Mouse (Mus musculus): ENCODE results near the gene Ccdc71. TPM values are rescaled to one million over a fixed set of nuclear protein-coding genes. Genes with fewer than 3 reads are reported as not detected.

Ccdc71 gene
- polyA plus RNA-seq, 1 experiment from 2014 or later: 44.6 TPM

DNA sequence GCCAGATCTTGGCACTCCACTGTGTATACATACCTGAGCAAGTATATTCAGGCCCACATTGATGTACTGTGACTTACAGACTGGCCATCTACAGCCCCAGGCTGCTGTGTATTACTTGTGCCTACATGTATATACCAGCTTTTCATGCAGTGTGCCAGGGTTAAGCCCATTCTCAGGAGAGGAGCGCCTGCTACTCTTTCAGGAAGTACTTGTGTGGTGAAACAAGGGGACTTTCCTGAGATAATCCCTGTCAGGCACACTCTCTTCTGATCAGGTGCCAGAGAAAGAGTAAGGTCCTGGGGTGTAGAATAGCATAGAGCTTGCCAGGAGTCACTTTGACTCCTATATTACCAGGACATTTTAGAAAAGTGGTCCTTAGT, 398 bp upstream of the Ccdc71 start:
- H3K9ac ChIP-seq (replicated peaks): no peak overlapping the region
- 95% methylated on average over 1 of the region's 1 CpGs for WGBS
- no peak for ATAC-seq (ENCODE audit: insufficient number of reproducible peaks, insufficient read depth, low FRiP score, low TSS enrichment, low read depth)

DNA sequence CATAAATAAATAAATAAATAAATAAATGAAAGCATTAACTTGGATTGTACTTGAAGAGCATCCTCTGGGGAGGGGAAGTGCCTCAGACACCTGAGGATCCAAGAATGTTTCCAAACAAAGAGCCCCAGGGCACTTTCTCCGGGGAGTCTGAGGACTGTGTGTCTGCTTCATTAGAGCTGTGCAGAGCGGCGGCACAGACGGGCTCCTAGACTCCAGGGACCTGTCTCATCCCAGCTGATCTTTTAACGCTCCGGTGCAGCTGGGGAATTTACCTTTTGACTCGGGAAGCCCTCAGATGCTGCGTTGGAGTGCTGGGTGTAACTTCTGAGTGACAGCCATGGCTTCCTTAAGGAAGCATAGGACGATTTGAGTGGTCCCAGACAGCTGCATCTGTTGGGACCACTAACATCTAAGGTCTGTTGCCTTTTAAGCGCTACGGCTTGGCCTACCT, 879 bp downstream of the Ccdc71 start, which contains the start of gene Klhdc8b:
Gene Klhdc8b (minus strand): TSS at position 401 of the 451 bp plus-strand sequence.
- Histone ChIP-seq H3K36me3 (peaks cover 35% of the 10 kb centered on the region), H3K4me3 (replicated peaks) (peak within 1 kb of the TSS; percentile 91), H3K9ac (replicated peaks) (peak within 1 kb of the TSS; percentile 90), H3K27ac (peak within 1 kb of the TSS; percentile 87), H3K9me3 (no peaks in the 10 kb centered on the region), H3K4me2 (peak within 1 kb of the TSS; percentile 92), H3K4me1 (replicated peaks) (peaks cover 12% of the 10 kb centered on the region), H3K27me3 (no peaks in the 10 kb centered on the region)
- ATAC-seq (ENCODE audit: insufficient number of reproducible peaks, insufficient read depth, low FRiP score, low TSS enrichment, low read depth): no peak
- WGBS: 26% methylated on average over 11 of the region's 11 CpGs

More for the DNA sequence above, 398 bp upstream of the Ccdc71 start:
- Histone ChIP-seq H3K9me3 (no peaks in the 10 kb centered on the region), H3K27ac (peak overlapping the region; percentile 87; the same call in 1 of the 2 replicates), H3K27me3 (no peaks in the 10 kb centered on the region), H3K36me3 (peaks cover 22% of the 10 kb centered on the region), H3K4me3 (replicated peaks) (peak overlapping the region; percentile 91), H3K4me2 (peak overlapping the region; percentile 92), H3K4me1 (replicated peaks) (peaks cover 12% of the 10 kb centered on the region)

DNA sequence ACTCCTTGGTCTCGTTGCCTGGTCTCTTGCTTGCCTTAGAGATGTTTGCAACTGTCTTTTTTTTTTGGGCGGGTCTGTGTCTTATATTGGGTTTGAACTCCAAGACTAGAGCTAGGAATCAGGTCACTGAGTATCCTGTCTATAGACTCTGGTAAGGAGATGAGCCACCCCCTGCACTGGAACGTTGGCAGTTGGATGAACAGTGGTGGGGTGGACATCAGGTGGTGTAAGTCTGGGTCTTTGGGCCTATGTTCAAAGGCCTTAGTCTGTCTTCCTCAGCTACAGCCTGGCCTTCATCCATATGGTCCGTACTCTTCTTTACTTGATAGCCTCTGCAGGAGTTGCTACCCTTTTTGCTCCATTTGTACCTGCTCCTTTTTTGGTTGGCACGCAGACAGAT, 1.3 kb downstream of the Ccdc71 start:
- no peak overlapping the region; the same call in 1 of the 2 replicates for H3K9ac ChIP-seq (replicated peaks)
- peak overlapping the region; percentile 92 for H3K4me2 ChIP-seq
- H3K4me1 ChIP-seq (replicated peaks): peaks cover 12% of the 10 kb centered on the region
- no peaks in the 10 kb centered on the region for H3K9me3 ChIP-seq
- no peaks in the 10 kb centered on the region for H3K27me3 ChIP-seq
- no peak overlapping the region for H3K27ac ChIP-seq
- peak overlapping the region; percentile 91 for H3K4me3 ChIP-seq (replicated peaks)
- peaks cover 40% of the 10 kb centered on the region for H3K36me3 ChIP-seq
- 90% methylated on average over 5 of the region's 5 CpGs for WGBS
- ATAC-seq (ENCODE audit: insufficient number of reproducible peaks, insufficient read depth, low FRiP score, low TSS enrichment, low read depth): no peak

DNA sequence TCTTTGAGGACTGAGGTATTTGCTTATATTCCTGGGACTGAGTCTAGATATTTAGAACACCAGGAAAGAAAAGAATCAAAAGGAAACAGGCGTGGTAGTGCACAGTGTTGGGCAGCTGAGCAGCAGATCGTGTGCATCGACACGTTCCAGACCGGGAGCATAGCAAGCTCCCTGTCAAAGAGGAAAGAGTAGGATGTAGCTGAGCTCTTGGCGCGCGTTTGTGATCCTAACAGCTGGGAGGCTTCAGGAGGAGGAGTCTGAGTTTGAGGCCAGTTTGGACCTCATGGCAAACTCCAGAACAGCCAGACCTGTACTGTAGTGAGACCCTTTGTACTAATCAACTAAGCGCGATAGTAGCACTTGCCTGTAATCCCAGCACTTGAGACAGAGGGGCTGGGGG, 1.9 kb downstream of the Ccdc71 start:
- Histone ChIP-seq H3K27me3 (no peaks in the 10 kb centered on the region), H3K4me1 (replicated peaks) (peaks cover 12% of the 10 kb centered on the region), H3K9me3 (no peaks in the 10 kb centered on the region), H3K4me2 (0 out of 2 replicates have a peak overlapping the region, but pooled peaks have one; percentile 92), H3K9ac (replicated peaks) (no peak overlapping the region), H3K36me3 (peaks cover 45% of the 10 kb centered on the region), H3K4me3 (replicated peaks) (no peak overlapping the region), H3K27ac (no peak overlapping the region)
- ATAC-seq (ENCODE audit: insufficient number of reproducible peaks, insufficient read depth, low FRiP score, low TSS enrichment, low read depth): no peak
- 93% methylated on average over 10 of the region's 10 CpGs for WGBS

- ATAC-seq (ENCODE audit: insufficient number of reproducible peaks, insufficient read depth, low FRiP score, low TSS enrichment, low read depth): no peak
- H3K4me1 ChIP-seq (replicated peaks): peaks cover 12% of the 10 kb centered on the region
- 96% methylated on average over 9 of the region's 9 CpGs for WGBS
- H3K27me3 ChIP-seq: no peaks in the 10 kb centered on the region
- H3K4me2 ChIP-seq: no peak overlapping the region
- no peak overlapping the region for H3K9ac ChIP-seq (replicated peaks)
- no peak overlapping the region for H3K4me3 ChIP-seq (replicated peaks)
- H3K27ac ChIP-seq: no peak overlapping the region
- H3K36me3 ChIP-seq: peaks cover 52% of the 10 kb centered on the region
- H3K9me3 ChIP-seq: peaks cover 3% of the 10 kb centered on the region; the same call in 1 of the 2 replicates
Measured at GRCm38 (mm10) chr9:108463713-108464112, 3.4 kb downstream of the Ccdc71 start.

DNA sequence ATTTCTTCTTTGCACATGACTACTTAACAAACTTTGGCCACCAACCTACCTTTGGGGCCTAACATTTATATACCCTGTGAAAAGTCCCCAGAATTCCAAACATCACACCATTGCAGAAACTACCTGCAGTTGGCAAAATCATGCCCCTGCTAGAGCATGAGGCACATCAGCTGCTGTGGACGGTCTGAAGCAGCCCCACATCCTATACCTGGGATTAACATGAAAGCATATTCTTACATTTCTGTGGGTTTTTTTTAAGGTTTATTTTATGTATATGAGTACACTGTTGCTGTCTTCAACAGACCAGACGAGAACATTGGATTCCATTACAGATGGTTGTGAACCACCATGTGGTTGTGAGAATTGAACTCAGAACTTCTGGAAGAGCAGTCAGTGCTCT, 5.9 kb downstream of the Ccdc71 start:
- Histone ChIP-seq H3K9me3 (peaks cover 3% of the 10 kb centered on the region; the same call in 1 of the 2 replicates), H3K27ac (no peak overlapping the region), H3K4me1 (replicated peaks) (peaks cover 10% of the 10 kb centered on the region), H3K4me3 (replicated peaks) (no peak overlapping the region), H3K9ac (replicated peaks) (no peak overlapping the region), H3K27me3 (no peaks in the 10 kb centered on the region), H3K4me2 (no peak overlapping the region), H3K36me3 (peaks cover 52% of the 10 kb centered on the region)
- WGBS: 93% methylated on average over 2 of the region's 2 CpGs
- ATAC-seq (ENCODE audit: insufficient number of reproducible peaks, insufficient read depth, low FRiP score, low TSS enrichment, low read depth): no peak

DNA sequence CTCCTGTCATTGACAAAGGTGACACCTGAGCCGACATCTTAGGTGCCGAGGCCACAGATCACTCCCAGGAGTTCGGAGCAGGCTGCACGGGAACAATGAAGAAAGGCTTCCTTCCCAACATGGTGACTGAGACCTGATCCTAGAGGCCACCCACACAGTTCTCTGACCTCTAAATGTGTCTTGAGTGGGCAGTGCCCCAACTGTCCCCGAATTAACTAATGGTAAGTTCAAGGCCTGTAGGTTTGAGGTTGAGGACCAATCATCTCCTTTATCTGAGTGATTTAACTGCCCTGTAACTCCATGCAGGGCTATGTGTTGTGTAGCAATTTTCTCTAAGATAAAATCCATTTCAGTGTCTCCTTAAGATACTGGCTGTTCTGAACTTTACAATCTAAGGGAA, 9.1 kb downstream of the Ccdc71 start:
- Histone ChIP-seq H3K9ac (replicated peaks) (no peak overlapping the region), H3K36me3 (peaks cover 34% of the 10 kb centered on the region), H3K27me3 (no peaks in the 10 kb centered on the region), H3K27ac (no peak overlapping the region), H3K4me2 (no peak overlapping the region), H3K4me1 (replicated peaks) (no peaks in the 10 kb centered on the region), H3K4me3 (replicated peaks) (no peak overlapping the region), H3K9me3 (peaks cover 3% of the 10 kb centered on the region; the same call in 1 of the 2 replicates)
- WGBS: 79% methylated on average over 5 of the region's 5 CpGs
- ATAC-seq (ENCODE audit: insufficient number of reproducible peaks, insufficient read depth, low FRiP score, low TSS enrichment, low read depth): no peak

DNA sequence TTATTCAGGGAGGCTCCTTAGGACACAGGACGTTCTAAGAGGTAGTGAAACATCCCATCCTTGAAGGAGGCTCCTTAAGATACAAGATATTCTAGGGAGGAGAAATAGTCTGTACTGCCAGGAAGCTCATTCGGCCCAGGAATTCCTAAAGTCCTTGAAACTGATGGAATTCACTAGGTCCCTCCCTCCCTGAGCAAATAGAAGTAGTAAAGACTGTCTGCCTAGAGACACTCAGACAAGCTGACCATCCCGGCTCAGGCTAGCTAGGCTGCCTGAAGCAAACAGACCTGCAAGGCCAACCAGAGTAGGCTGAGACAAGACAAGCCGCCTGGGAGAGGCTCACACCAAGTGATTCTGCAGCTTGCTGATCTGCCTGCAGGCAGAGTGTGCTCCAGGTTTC, 9.5 kb downstream of the Ccdc71 start:
- Histone ChIP-seq H3K27ac (no peak overlapping the region), H3K9me3 (peaks cover 3% of the 10 kb centered on the region; the same call in 1 of the 2 replicates), H3K27me3 (no peaks in the 10 kb centered on the region), H3K4me3 (replicated peaks) (no peak overlapping the region), H3K4me2 (no peak overlapping the region), H3K4me1 (replicated peaks) (no peaks in the 10 kb centered on the region), H3K9ac (replicated peaks) (no peak overlapping the region), H3K36me3 (peaks cover 30% of the 10 kb centered on the region)
- ATAC-seq (ENCODE audit: insufficient number of reproducible peaks, insufficient read depth, low FRiP score, low TSS enrichment, low read depth): no peak
- 68% methylated on average over 4 of the region's 4 CpGs for WGBS

DNA sequence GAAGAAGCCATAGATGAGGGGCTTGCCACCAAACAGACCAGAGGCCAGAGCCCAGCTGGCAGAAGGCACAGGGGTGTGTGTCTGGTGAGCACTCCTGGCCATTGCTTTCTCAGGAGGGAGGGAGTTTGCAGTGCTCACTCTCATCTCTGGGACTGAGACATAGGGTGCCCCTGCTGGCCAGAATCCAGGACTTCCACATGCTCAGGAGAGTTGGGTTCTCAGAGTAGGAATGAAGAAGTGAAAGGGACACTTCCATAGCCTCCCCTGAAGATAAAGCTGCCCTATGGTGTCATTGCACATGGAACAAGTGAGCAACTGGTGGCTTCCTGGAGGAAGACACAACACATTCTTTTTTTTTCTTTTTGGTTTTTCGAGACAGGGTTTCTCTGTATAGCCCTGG, 14.2 kb downstream of the Ccdc71 start:
- WGBS: 53% methylated on average over 1 of the region's 1 CpGs
- H3K4me2 ChIP-seq: no peak overlapping the region
- H3K9me3 ChIP-seq: no peaks in the 10 kb centered on the region
- no peak overlapping the region for H3K27ac ChIP-seq
- H3K4me1 ChIP-seq (replicated peaks): peaks cover 7% of the 10 kb centered on the region
- no peaks in the 10 kb centered on the region for H3K36me3 ChIP-seq
- H3K4me3 ChIP-seq (replicated peaks): no peak overlapping the region
- no peaks in the 10 kb centered on the region for H3K27me3 ChIP-seq
- no peak overlapping the region for H3K9ac ChIP-seq (replicated peaks)
- no peak for ATAC-seq (ENCODE audit: insufficient number of reproducible peaks, insufficient read depth, low FRiP score, low TSS enrichment, low read depth)

DNA sequence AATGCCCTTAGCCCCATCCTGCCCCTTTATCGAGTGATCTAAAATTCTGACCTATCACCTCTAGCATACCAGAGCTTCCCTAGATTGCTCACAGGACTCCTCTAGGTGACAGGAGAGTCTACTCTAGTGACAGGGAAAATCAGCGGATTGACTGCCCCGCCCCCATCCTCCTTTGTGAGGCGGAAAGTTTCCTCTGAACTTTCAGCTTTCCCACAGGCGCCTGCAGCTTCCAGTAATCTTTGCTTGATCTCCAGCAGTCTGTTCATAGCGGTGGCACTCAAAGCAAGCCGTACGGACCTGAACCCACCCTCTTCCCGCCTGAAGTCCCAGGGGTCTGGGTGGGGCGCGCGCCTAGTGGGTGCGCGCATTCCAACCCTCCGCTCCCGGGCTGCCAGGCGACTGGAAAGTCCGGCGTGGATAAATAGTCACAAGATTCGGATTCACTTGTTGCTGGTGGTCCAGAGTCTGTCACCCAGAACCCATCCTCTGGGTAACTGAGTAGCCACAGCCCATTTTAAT, 18.4 kb downstream of the Ccdc71 start:
- peak overlapping the region; percentile 53 for H3K4me3 ChIP-seq (replicated peaks)
- H3K27ac ChIP-seq: peak overlapping the region; percentile 89
- no peaks in the 10 kb centered on the region for H3K9me3 ChIP-seq
- peak overlapping the region; percentile 57 for H3K9ac ChIP-seq (replicated peaks)
- peaks cover 25% of the 10 kb centered on the region for H3K36me3 ChIP-seq
- peaks cover 19% of the 10 kb centered on the region for H3K4me1 ChIP-seq (replicated peaks)
- peak; percentile 58; the same call in 1 of the 2 replicates for ATAC-seq (ENCODE audit: insufficient number of reproducible peaks, insufficient read depth, low FRiP score, low TSS enrichment, low read depth)
- H3K4me2 ChIP-seq: peak overlapping the region; percentile 91
- no peaks in the 10 kb centered on the region for H3K27me3 ChIP-seq
- under 1% methylated on average over 20 of the region's 20 CpGs for WGBS

- peaks cover 19% of the 10 kb centered on the region for H3K4me1 ChIP-seq (replicated peaks)
- H3K27me3 ChIP-seq: no peaks in the 10 kb centered on the region
- no peaks in the 10 kb centered on the region for H3K9me3 ChIP-seq
- WGBS: 45% methylated on average over 11 of the region's 11 CpGs
- peak overlapping the region; percentile 91 for H3K4me2 ChIP-seq
- peaks cover 30% of the 10 kb centered on the region for H3K36me3 ChIP-seq
- H3K27ac ChIP-seq: peak overlapping the region; percentile 89
- peak overlapping the region; percentile 57; the same call in 1 of the 2 replicates for H3K9ac ChIP-seq (replicated peaks)
- ATAC-seq (ENCODE audit: insufficient number of reproducible peaks, insufficient read depth, low FRiP score, low TSS enrichment, low read depth): 0 out of 2 replicates have a peak, but pooled peaks have one; percentile 7
- peak overlapping the region; percentile 58 for H3K4me3 ChIP-seq (replicated peaks)
Measured at GRCm38 (mm10) chr9:108479241-108479640, 18.9 kb downstream of the Ccdc71 start.

Measured in limb, embryonic 12.5 days (tissue).